Mouse (Mus musculus) monocyte, adult 59 days (primary cell): Measurements from ENCODE around the gene Hist1h2ba. TPM values are rescaled to one million over a fixed set of nuclear protein-coding genes. Genes with fewer than 3 reads are reported as not detected.

ENCODE experiments used
- total RNA-seq, 2 experiments: library from RNA; stranded (reverse); gene quantifications; one replicate each; pipeline ENCODE4 v1.2.4; 2023

The Hist1h2ba gene
- not detected for total RNA-seq

GRCm38 (mm10) chr13:23933421-23934210 is at the start of gene Hist1h2ba:
Hist1h2ba (minus strand) TSS chr13:23934156.

GRCm38 (mm10) chr13:23934211-23934520 is 210 bp upstream of the Hist1h2ba start, which contains the start of gene Hist1h2aa:
Hist1h2aa (plus strand) TSS chr13:23934462.

GRCm38 (mm10) chr13:23914376-23915167 is 19.4 kb downstream of the Hist1h2ba start, which contains the start of gene Slc17a4:
Slc17a4 (minus strand) TSS chr13:23915009.

Other genes starting within 250 kb of the Hist1h2ba start
- gene Hist1h2bc, start 250.0 kb downstream of the Hist1h2ba start, total RNA-seq: 10 to 100 TPM; 36.5 to 38.0 TPM
- gene Hist1h1t, start 238.3 kb downstream of the Hist1h2ba start, total RNA-seq: under 1 TPM in 1 of 2 experiments, not detected in 1; 0.73 TPM
- 100 to 1,000 TPM; 164 to 221 TPM for gene Hist1h4c, start 235.7 kb downstream of the Hist1h2ba start, total RNA-seq
- gene Hfe, start 223.3 kb downstream of the Hist1h2ba start, total RNA-seq: 100 to 1,000 TPM; 136 to 146 TPM
- 1,000 to 10,000 TPM; 1,025 to 1,075 TPM for gene Hist1h1c, start 195.3 kb downstream of the Hist1h2ba start, total RNA-seq
- gene Hist1h3c, start 188.6 kb downstream of the Hist1h2ba start, total RNA-seq: 1 to 10 TPM; 5.7 to 5.9 TPM
- gene Hist1h2bb, start 187.4 kb downstream of the Hist1h2ba start, total RNA-seq: 10 to 100 TPM; 58.8 to 70.5 TPM
- gene Hist1h2ab, start 183.0 kb downstream of the Hist1h2ba start, total RNA-seq: 10 to 100 TPM; 44.8 to 51.5 TPM
- 10 to 100 TPM; 32.0 to 33.9 TPM for gene Hist1h3b, start 181.9 kb downstream of the Hist1h2ba start, total RNA-seq
- gene Hist1h4b, start 177.1 kb downstream of the Hist1h2ba start, total RNA-seq: 100 to 1,000 TPM in 1 of 2 experiments, 10 to 100 TPM in 1; 84.1 to 109 TPM
- gene Hist1h4a, start 172.9 kb downstream of the Hist1h2ba start, total RNA-seq: 100 to 1,000 TPM; 158 to 172 TPM
- gene Hist1h3a, start 171.8 kb downstream of the Hist1h2ba start, total RNA-seq: 100 to 1,000 TPM; 333 to 340 TPM
- gene Hist1h1a, start 170.5 kb downstream of the Hist1h2ba start, total RNA-seq: 10 to 100 TPM; 34.1 to 37.9 TPM
- gene Trim38, start 164.2 kb downstream of the Hist1h2ba start, total RNA-seq: not detected
- gene Slc17a2, start 127.2 kb downstream of the Hist1h2ba start, total RNA-seq: not detected
- gene Slc17a3, start 94.7 kb downstream of the Hist1h2ba start, total RNA-seq: not detected
- not detected for gene Slc17a1, start 66.4 kb downstream of the Hist1h2ba start, total RNA-seq
- gene Slc17a4, start 19.1 kb downstream of the Hist1h2ba start, total RNA-seq: not detected
- gene Hist1h2aa, start 306 bp upstream of the Hist1h2ba start, total RNA-seq: not detected
- gene Scgn, start 57.1 kb upstream of the Hist1h2ba start, total RNA-seq: not detected